Mouse (Mus musculus) left cerebral cortex, adult 8-10 months (tissue): Measurements from ENCODE around the gene Tmem158. TPM values are rescaled to one million over a fixed set of nuclear protein-coding genes. Genes with fewer than 3 reads are reported as not detected.

Experiments
- total RNA-seq, 4 experiments: library from RNA; stranded (reverse); gene quantifications; 2 replicates each; pipeline ENCODE4 v1.2.4; 2022

Tmem158 gene
- total RNA-seq, 4 experiments from 2014 or later = 73.6 to 80.0 (median 74.8) TPM

Other genes starting within 250 kb of the Tmem158 start
- 10 to 100 TPM; 24.1 to 27.6 (median 26.2) TPM for gene Tmem42, start 239.4 kb downstream of the Tmem158 start, total RNA-seq
- 1 to 10 TPM in 3 of 4 experiments, under 1 TPM in 1; 0.88 to 3.2 (median 1.6) TPM for gene Tgm4, start 226.0 kb downstream of the Tmem158 start, total RNA-seq
- gene Zdhhc3, start 147.6 kb downstream of the Tmem158 start, total RNA-seq = 10 to 100 TPM; 61.7 to 72.3 (median 68.8) TPM
- 10 to 100 TPM; 34.7 to 46.4 (median 40.9) TPM for gene Exosc7, start 147.5 kb downstream of the Tmem158 start, total RNA-seq
- 1 to 10 TPM; 2.3 to 3.9 (median 2.7) TPM for gene Clec3b, start 109.8 kb downstream of the Tmem158 start, total RNA-seq
- gene Cdcp1, start 44.7 kb downstream of the Tmem158 start, total RNA-seq = under 1 TPM; 0.11 to 0.44 (median 0.21) TPM
- 100 to 1,000 TPM in 1 of 4 experiments, 10 to 100 TPM in 3; 48.7 to 105 (median 76.9) TPM for gene Lars2, start 106.2 kb upstream of the Tmem158 start, total RNA-seq
- gene Limd1, start 217.9 kb upstream of the Tmem158 start, total RNA-seq = 10 to 100 TPM in 1 of 4 experiments, 1 to 10 TPM in 3; 7.7 to 10.1 (median 8.0) TPM